Mouse (Mus musculus) cerebellum, adult 9-10 months (tissue): Measurements from ENCODE around the gene Marcksl1.
"Not testable (repeated sequence)": the region's sequence is repeated elsewhere in the genome, so short reads cannot be mapped to it uniquely, and the experiment has no call there.

Experiments
- DNase-seq: peaks from one replicate; pipeline ENCODE4 v3.0.0; 2022

Gene Marcksl1

DNA sequence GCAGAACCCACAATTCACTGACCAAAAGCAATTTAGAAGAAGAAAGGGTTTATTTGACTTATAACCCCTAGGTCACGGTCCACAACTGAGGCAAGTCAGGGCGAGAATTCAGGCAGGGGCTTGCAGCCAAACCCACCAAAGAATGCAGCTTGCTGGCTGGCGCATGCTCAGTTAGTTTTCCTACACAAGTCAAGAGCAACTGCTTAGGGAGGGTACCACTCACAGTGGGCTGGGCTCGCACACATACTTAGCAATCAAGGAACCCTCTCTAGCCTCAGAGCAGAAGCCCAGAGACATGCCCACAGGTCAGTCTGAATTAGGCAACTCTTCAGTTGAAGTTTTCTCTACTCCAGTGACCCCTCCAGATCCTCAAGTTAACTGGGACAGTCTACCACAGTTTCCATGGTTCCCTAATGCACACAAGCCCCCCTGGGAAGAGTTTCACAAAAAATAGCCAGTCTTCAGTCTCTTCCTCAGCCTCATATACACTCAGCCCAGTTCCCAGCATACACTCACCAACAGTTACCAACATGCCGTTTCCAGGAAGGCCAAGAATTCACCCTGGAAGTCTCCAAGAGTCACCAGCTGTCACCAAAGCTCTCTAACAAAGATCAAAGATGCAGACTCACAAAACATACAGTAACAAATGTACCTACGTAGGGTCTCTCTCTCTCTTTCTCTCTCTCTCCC lies 2.5 kb upstream of the Marcksl1 start:
- DNase-seq, result no peak

DNA sequence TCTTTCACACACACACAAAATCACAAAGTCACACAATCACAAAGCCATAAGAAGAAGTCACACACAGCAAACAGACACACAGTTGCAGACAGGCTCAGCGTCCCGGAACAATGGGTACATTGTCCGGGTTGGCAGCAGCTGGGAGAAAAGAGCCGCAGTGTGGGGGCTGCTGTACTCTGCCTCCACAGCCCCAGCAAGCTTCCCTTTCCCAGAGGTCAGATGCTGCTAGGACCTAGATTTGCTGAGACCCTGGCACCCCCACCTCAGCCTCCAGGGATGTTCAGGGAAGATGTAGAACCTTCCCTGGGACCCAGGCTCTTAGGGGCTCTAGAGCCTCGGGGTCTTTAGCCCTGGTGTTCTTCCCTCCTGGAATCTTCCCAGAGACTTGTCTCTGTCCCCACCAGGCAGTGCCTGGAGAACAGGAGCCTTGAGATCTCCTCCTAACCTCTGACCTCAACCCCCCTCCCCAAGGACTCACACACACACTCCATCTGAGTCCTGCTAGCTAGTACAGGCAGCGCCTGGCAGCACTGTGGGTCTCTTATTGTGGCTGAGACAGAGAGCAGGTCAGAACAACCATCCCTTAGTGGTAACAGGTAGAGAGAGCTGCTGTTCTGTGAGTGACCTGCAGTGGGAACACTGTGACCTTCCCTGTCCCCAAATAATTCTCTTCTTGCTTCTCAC lies 1.8 kb upstream of the Marcksl1 start:
- DNase-seq, result no peak

DNA sequence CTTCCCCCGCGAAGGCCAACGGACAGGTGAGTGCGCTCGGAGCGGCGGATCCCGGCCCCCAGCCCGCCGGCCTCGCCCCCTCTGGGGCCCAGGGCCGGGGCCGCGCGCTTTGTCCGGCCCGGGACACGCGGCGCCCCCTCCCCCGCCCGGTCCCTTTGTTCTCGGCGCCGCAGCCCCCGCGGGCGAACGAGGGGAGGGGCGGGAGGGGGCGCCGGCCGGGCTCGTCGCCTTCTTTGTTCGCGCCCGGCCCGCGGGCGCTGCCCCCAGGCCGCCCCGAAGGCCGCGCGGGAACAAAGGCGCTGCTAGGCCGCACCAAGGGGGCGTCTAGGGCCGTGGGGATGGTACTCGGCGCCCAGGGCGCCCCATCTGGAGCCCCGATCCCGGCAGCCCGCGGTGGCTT lies 510 bp downstream of the Marcksl1 start:
- no peak for DNase-seq

DNA sequence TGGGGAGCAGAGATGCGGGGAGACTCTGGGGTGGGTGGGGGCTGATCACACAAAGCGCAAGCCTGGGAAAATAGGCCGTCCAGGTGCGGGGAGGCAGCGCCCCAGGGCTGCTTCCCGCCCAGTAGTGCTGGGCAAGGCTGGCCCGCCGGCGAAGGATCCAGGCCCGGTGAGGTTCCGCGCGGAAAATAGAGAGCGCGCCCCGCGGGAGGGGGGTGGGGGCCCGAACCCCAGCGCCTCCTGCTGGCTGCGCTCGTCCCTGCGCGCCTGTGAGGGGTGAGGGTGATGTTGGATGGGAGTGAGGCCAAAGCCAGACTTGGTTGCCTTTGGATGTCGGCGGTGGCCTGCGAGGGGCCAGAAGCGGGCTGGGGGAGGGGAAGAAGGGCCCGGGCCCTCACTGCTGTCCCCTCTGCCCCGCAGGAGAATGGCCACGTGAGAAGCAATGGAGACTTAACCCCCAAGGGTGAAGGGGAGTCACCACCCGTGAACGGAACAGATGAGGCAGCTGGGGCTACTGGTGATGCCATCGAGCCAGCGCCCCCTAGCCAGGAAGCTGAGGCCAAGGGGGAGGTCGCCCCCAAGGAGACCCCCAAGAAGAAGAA lies 1.0 kb downstream of the Marcksl1 start:
- no peak for DNase-seq

DNA sequence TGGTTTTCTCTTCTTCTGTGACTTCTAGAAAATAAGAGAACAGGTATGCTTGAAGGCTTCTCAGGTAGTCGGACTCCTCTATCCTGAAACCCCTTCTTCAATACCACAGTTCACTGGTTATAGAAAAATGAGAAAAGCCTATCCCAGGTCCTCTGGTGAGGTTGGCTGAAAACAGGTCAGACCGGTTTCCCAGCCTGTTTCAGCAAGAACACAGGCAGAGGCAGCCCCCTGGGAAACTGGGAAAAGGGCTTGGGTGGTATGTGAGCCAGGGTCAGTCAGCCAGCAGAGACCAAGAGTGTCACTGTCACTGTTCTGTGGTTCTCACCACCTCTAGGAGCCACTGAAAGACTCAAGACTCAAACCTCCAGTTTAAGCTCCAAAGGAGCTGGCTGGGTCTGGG lies 3.5 kb downstream of the Marcksl1 start:
- DNase-seq, result no peak

DNA sequence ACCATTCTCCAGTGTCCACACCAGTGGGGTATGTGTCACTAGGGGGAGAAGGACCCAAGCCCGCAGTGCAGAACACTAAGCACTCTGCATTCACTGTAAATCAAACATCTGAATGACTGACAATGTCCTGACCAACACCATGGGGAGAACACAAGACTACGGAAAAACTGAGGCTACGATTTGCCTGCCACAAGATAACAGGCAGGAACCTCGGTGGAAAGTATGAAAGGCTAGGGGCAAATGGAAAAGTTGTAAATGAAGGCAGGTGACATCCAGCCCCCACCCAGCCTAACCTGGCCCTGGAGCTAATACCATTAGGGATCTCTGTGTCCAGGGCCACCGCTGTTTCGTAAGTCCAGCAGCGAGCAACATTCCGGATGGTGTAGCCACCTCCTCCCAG lies 5.1 kb downstream of the Marcksl1 start:
- DNase-seq, result no peak

DNA sequence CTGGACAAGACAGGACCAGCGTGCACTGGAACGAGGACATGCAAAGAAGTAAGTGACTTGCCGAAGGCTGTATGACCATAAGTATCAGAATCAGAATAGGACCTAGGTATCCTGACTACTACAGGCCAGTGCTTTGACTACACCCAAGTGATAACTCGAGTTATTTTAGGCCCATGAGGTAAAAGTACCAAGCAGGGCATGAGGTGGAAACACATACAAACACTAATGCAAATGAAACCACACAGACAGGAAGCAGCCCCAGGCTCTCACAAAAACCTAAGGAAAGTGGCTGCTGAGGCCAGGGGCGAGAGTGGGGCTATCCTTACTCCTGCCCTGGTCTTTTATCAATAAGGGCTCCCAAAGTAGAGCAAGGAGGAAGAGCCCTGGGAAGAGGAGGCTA lies 12.0 kb downstream of the Marcksl1 start:
- no peak for DNase-seq

DNA sequence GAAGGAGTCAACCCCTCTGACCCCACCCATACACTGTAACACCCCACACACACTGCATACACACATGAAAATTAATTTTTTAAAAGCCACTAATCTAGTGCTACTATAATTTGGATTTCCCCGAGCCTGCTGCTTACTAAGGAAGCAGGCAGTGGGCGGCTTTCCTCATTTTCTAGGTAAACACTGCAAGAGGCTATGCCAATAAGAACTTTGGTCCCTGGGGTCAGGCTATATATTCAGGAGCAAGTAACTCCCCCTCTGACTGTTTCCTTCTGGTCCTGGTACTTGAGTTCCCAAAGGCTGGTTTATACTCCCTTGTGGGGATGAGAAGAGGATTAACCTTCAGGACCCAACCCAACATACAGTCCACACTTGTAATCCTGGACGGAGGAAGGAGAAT lies 12.5 kb downstream of the Marcksl1 start:
- DNase-seq, result no peak

DNA sequence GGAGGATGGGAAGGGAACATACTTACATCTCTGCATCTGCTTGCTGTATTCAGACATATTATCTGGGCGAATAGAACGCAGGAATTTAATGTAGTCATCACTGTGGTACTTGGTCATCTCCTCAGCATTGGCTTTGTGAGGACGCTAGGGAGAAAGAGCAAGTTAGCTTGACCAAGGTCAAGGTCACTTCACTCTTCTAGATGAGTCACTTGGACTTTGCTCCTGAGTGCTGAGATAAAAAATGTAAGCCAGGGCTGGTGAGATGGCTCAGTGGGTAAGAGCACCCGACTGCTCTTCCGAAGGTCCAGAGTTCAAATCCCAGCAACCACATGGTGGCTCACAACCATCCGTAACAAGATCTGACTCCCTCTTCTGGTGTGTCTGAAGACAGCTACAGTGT lies 15.5 kb downstream of the Marcksl1 start:
- DNase-seq, result not testable (repeated sequence)

DNA sequence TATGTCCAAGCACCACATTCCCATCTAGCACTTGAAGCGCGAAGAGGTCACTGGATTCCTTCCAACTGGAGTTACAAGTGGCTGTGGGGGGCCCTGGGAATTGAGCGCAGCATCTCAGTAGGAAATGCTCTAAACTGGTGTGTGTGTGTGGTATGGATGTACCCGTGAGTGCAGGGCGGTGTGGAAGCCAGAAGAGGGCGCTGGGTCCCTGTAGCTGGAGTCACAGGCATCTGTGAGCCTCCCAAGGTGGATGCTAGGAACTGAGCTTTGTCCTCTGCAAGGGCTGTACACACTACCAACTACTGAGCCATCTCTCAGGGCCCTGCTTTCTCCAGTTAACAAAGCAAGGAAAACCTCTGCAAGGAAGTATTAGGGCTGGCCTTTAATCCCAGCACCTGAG lies 26.6 kb downstream of the Marcksl1 start:
- DNase-seq, result no peak

DNA sequence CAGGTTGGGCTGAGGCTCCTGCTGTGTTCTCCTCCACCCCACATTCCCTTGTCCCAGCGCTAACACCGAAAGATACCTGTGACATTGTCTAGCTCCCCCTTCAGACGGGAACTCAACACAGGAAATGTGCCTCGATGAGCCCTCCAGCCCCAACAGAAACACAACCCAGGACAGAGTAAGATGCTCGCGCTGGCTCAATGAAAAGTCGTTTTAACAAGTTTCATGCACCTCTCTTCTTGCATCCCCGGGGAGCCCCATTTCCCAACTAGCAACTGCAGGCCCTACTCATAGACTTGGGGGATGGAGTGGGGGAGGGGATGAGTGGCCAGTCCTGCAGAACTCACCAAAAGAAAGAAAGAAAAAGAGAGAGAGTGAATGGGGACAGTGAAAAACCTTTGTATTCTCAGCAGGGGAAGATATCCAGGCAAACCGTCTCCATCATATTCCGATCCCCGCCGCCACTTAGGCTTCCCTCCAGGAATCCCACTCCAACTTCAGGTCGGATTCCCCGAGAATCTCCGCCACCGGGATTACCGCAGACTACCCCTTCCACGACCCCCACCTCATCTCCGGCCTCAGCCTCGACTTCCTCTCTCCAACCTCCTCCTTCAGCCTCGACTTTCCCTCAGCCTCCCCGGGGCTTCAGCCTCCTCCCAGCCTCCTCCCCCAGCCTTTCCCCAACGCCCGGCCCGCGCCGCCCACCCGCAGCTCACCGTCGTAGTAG lies 28.6 kb downstream of the Marcksl1 start:
- peak; percentile 51 for DNase-seq

DNA sequence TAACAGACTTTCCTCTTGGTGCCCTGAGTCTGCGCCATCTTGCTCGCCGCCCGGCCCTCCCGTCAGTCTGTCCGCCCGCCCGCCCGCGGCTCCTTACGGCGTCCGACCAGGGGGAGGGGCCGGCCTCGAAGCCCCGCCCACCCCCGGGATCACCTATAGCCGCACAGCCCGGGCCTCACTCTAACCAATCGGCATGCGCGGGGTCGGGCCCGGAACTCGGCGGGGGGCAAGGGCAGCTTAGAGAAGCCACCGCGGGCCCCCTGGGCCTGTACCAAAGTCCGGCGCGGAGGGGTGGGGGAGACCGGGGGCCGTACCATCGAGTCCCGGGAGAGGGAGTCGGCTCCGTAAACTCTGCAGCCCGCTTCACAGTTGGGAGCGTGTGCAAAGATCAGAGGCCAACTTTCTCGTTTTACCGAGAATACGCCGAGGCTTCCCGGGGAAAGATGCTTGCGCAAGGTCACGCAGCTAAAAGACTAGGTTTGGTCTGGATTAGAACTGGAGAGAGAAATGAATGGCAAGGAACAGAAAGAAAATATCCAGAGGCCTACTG lies 29.3 kb downstream of the Marcksl1 start, which contains the start of gene Hdac1:
Hdac1 (minus strand) TSS at position 122 of the 550 bp plus-strand sequence.
- DNase-seq, result peak; percentile 98

DNA sequence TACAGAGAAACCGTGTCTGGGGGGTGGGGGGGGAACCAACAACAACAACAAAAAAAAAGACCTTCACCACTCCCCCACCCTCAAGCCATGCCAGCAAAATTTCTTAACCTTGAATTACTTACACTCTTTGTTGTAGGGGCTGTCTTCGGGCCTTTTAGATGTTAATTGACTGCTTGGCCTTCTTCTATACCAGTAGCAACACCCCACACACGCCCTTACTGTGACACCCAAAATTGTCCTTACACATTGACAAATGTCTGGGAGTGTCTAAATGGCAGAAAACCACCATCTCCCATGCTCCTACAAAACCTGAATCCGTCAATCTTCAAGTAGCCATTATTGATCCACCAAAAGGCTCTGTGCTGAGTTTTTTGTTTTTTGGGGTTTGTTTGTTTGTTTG lies 30.7 kb downstream of the Marcksl1 start:
- DNase-seq, result no peak

DNA sequence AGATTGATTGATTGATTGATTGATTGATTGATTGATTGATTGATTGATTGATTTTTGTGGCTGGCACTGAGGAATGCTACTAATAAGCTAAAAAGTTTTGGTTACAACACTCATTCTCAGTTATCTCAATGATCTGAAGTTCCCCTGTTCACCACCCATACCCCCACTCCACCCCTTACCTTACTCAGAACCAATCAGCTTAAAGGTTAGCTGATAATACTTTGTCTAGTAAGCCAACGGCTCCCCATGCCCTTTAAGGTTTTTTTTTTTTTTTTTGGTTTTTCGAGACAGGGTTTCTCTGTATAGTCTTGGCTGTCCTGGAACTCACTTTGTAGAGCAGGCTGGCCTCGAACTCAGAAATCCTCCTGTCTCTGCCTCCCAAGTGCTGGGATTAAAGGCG lies 34.2 kb downstream of the Marcksl1 start:
- not testable (repeated sequence) for DNase-seq

DNA sequence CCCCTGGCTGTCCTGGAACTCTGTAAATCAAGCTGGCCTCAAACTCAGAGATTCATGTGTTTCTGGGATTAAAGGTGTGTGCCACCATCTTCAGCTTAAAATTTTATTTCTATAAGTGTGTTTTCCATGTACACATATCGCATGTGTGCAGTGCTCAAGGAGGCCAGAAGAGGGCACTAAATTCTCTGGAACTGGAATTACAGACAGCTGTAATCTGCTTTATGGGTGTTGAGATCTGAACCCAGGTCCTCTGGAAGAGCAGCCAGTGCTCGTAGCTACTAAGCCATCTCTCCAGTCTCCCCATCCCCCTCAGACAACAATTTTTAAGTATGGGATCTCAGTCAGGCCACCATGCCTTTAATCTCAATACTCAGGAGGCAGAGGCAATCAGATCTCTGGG lies 35.9 kb downstream of the Marcksl1 start:
- no peak for DNase-seq

DNA sequence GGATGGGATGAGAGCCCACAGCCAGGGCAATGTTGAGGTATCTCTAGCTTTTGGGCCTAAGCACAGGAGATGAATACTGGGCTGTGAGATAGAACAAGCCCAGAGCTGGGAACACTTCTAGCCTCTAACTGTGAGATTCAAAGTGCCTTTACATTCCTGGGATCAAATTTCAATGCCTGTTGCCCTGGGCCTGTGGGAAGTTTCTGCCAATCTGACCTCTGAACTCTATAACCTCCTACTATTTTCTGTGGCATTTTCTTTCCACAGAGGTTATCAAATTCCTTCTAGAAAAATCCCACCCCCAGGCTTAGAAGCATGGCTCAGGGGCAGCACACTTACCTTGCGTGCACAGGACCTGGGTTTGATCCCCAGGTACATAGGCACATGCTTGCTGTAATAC lies 36.9 kb downstream of the Marcksl1 start:
- DNase-seq, result no peak

DNA sequence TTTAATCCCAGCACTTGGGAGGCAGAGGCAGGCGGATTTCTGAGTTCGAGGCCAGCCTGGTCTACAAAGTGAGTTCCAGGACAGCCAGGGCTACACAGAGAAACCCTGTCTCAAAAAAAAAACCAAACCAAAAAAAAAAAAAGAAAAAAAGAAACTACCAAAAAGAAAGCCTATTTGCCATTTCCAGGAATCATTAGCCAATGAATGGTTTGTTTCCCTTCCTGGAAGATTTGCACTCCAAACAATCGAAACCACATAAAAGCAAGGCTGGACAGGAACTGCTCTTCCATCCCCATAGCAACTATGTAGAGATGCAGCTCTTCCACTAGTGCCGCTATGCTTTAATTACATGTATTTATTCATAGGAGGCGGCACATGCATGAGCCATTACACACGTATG lies 41.1 kb downstream of the Marcksl1 start:
- not testable (repeated sequence) for DNase-seq

DNA sequence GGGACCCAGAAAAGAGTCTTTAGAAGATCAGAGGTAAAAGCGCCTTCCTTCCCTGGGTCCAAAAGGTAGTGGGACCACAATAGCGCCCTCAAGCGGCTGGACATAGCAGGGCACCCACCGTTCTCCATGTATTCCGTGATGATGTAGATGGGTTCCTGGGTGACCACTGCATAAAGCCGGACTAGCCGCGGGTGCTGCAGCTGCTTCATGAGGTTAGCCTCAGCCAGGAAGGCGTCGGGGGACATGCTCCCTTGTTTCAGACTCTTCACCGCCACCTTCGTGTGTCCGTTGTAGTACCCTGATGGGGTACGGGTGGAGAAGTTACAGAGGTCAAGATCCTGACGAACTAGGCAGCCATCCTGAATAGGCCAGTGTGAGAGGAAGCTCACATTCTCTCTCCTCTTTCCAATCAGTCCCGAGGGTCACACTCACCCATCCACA lies 42.1 kb downstream of the Marcksl1 start:
- peak; percentile 73 for DNase-seq

DNA sequence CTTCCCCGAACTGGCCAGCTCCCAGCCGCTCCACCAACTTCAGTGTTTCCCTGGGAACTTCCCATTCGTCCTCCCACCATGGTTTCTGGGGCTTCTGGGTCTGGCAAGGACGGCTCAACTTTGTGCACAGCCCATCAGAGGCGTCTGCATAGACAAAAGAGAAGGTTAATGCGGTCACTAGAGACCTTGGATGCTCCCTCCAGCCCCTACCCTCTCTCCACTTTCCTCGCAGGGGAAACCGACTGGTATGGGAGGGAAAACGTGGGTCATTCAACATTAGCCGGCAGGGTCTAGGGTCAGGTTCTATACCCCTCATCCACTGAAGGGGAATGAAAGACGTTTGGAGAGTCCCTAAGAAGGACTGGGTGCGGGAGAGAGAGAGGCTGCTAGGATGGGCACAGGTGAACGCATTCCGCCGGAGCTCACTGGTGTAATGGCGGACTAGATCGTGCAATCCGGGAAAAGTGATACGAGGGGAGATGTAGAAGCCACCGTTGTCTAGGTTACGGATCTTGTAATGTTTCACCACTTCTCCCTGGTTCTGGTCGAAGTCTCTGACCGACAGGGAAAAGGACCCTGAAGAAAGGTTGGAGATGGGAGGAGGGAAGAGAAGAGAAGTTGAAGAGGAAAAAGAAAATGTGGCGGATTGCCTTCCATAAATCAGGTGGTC lies 42.6 kb downstream of the Marcksl1 start:
- no peak for DNase-seq

DNA sequence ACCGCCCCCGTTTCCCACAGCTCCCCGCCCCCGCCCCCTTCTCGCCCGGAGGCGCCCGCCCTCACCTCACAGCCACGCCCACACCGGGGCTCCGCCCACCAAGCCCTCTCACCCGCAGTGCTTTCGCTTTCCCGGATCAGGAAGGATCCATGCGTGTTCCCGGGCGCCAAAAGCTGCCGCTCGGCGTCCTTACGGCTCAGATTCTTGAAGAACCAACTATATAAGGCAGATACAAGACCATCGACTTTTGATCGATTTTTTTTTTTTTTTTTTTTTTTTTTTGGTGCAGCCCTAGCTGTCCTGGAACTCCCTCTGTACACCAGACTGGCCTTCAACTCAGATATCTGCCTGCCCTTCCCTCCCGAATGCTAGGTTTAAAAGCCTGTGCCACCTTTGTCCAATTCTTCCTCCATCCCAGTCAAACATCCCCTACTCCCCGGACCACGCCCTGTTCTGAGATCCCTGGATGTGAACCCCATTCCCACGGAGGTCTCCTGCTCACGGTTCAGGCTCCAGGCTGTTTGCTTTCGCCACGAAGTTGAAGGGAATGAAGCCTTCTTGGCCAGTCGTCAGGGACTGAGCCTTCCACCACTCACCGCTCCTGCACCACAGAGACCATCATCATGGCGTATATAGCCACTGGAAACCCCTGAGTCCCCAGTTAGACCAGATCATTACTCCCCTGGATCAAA lies 43.3 kb downstream of the Marcksl1 start:
- peak; percentile 74 for DNase-seq

DNA sequence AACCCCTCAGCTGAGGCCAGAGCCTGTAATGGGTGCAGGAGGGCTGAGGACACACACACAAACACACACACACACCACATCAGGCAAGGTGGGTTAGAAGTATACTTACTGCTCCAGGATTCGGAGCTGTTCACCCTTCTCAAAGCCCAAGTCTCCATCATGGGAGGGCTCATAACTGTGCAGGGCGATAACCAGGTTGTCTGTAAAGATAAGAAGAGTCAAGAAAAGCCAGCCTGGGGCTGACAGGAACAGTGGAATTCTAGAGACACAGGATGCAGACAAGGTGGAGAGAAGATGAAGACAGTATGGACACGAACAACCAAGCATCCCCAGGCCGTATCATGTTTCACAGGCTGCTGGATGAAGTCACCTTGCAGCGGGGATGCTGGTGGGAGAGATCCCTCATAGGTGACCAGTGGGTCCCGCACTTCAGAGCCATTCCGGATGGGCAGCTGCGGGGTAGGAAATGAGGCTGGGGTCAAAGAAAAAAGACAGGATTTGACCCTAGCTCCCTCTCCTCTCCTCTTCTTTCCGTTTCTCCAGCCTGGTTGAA lies 44.0 kb downstream of the Marcksl1 start:
- no peak for DNase-seq
